Mouse (Mus musculus): ENCODE data around the gene Foxo1.

Foxo1 gene

DNA sequence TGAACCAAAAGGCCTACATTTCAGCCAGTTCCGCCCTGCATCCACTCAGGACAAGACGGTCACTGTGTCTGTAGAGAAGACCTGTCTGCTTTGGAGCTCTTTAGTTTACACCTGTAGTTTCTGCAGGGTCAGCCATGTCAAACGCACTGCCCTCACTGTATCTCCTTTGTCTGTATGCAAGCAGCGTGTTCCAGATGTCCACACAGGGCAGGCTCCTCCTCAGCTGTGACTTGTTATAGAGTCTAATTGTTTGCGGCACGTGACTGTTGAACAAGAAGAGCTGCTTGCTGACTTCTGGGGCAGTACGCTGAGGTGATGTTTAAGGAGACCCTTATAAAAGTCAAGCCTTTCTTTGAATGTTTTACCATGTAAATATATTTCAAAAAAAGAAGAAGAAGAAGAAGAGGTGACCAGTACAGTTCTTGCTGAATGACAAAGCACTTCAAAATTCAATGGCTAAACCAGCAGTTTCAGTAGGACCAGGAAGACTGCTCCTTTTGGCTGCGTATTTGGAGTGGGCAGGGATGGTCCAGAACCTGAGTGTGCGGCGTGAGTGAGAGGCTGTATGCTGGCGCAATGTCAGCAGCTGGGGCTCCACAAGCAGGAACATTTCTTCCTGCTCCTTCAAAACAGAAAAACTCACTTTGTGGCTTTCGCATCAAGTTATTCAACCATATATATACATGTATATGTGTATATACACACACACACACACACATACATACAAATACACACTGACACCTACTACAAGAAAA lies 52.6 kb downstream of the Foxo1 start:
- no peak for DNase-seq

DNA sequence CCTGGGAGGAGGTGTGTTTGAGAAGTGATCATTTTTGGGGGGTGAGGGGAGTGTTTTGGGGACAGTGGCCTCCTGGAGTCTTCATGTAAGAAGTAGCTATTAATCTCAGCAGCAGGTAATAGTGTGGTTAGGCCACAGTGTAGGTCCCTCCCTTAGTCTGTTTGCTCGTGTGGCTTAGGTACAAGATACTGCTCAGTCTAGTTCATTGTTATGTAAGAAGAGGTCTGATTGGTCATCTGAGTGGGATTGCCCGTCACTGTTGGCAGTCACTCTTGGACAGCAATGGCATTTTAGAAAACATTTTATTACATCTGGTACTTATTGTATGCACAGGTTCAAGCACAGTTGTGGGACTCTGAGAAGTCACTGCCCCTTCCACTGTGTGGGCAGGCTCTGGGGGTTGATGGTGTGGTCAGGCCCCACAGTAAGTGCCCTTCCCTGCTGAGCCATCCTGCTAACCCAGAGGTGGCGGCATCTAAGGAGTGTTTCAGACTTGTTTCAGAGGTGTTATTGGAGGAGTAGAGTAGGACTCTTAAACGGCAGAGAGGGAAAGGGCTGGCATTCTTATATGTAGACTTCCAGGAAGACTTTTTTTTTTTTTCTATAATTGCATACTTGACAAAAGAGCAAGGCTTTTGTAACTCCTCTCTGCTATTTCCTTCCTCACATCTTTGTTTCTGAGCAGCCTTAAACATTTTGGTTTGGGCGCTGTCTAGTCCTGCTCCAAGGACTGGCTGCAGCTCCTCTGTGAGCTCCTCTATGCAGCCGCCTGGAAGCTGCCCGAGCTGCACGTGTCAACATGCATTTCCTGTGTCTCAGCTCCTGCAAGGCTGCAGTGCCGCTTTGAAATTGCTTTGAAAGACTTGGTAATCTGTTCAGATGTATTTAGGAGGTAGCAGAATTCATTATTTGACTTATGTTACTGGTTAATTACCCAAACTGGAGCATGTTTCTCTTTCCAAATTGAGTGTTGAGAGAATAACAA lies 54.6 kb downstream of the Foxo1 start:
- DNase-seq = peak; percentile 43 to 57

DNA sequence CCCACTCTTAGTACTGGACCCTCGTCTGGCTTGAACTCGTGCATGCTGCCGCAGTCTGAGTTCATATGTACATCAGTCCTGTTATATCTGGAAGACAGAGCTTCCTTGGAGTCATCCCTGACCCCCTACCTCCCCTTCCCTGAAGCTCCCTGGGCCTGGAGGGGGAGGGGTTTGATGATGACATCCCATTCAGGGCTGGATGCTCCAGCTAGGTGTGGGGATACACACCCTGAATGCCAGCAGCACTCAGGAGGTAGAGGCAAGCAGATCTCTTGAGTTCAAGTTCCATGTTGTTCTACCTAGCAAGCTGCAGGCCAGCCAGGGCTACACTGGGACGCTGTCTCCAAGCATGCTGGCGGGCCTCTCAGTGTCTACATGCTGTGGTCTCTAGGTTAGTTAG lies 56.9 kb downstream of the Foxo1 start:
- DNase-seq = no peak

DNA sequence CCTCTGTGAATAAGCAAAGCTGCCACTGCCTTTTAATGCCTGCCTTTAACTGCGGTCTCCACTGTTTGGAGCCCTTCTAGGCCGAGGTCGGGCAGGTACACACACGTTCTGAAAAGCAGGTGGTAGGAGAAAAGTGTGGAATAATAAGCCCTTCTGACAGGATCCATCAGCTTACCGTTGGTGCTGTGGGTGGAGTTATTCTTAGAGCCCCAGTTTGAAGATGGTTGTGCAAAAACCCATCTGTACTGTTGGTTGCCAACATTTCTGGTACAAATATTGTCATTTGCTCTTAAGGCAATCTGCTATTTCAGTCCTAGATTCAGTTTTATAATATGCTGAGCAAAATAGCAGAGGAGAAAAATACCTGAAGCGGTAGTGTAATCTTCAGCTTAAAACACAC lies 58.6 kb downstream of the Foxo1 start:
- DNase-seq = no peak

DNA sequence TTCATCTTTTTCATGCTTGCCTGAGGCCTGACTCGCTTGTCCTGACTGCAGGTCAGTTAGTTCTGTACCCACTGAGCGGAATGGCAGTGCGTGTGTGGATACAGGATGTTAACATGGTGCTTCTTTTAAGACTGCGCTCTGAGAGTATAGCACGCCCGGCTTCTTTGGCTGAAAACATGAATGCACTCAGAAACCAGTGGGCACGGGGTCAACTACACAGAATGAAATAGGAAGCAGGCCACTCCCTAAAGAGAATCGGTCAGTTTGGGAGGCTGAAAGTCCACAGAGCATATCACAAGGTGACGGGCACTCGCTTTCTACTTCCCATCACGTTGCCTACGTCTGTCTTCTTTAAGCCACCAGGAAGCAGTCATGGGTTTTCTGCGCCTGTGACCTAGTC lies 59.0 kb downstream of the Foxo1 start:
- no peak for DNase-seq

DNA sequence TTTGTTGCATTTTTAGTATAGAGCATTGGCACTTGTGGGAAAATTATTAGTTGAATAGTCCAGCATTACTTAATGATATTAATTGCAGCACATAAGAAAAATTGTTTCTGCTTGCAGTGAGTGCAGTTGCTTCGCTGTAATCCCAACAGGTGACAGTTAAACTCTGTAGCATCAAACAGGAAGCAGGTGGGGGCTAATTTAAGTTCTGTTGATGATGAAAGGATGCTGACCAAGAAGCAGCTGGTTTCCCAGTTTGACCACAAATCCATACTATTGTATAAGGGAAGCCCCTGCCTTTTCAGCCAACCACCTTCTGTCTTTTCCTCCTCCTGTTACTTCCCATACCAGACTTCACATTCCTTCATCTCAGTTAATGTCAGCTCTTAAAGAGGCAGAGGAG lies 63.6 kb downstream of the Foxo1 start:
- DNase-seq = no peak

DNA sequence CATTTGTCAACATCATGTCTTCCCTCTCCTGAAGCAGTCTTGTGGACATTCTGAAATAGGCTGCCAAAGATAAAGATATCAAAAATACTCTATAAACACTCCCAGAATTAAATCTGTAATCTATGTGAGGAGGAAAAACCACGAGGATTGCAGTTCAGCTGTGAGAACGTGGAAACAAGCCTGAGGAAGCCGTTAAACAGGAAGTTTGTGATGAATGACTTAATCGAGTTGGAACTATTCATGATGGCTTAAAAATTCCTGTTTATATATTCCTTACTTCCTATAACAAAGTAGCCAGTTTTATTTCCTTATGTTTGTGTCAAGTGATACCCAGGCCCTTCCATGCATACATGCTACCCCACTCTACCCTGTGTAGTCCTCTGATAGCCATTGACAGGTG lies 70.6 kb downstream of the Foxo1 start:
- no peak for DNase-seq

DNA sequence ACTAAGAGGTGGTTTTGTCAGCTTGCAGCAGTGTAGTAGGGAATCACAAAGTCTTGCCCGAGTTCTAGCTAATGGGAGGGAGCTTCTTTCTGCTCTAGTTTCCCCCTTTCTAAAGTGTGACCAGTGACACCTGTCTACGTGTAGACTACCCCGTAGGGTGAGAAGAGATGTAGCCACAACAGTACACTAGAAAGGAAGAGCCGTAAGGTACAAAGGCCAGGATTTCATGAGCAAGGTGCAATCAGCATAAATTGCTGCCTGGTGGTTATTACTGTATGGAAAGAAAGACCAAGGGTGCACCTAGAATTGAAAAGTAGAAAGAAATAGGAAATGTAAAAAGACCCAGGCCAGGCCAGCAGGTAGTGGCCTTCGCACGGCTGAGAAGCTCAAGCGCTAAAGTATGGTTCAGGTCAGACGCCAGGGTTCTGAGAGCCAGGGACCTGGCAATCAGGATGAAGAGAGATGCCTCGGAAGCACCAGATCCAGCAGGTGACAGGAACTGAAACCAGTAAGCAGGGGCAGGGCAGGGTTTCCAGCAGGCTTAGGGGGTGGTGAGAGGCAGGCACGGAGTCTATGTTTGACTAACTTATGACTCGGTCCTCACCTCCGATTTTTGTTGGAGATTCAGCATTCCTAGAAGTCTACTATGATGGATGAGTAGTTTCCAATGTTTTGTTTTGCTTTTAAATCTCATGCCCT lies 72.3 kb downstream of the Foxo1 start:
- DNase-seq = no peak

DNA sequence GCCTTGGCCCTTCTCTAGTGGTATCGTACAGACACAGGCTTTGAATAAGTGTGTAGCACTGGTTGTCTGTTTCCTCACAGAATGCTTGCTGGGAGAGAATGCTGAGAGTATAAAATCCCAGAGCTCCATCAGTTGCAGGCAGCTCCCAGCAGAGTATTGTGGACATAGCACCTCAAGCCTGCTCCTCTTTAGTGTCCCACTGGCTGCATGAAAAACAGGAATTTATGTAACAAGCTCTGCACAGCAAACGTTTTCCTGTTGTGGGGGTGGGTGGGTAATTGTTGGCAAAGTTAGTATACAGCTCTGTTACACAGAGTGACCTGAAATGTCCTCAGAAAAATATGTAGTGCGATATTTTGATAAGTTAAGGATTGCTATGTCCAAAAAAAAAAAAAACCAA lies 74.1 kb downstream of the Foxo1 start:
- DNase-seq = no peak

DNA sequence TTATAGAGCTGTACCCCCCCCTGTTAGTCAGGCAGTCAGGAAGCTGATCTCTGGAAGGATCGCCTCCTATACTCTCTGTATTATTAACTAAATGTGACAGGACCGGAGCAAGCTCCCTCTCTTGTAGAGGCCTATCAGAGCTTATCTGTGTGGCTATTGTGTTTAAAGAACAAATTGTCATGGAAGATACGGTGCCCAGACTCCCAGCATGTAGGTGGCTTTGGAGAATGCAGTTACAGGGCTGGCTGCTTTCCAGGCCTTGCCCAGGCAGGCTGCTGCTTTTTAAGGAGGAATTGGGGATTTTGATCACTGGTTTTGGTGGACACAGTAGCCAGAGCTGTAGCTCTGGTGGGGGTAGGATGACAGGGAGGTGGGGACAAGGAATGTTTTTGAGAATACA lies 74.7 kb downstream of the Foxo1 start:
- no peak for DNase-seq

DNA sequence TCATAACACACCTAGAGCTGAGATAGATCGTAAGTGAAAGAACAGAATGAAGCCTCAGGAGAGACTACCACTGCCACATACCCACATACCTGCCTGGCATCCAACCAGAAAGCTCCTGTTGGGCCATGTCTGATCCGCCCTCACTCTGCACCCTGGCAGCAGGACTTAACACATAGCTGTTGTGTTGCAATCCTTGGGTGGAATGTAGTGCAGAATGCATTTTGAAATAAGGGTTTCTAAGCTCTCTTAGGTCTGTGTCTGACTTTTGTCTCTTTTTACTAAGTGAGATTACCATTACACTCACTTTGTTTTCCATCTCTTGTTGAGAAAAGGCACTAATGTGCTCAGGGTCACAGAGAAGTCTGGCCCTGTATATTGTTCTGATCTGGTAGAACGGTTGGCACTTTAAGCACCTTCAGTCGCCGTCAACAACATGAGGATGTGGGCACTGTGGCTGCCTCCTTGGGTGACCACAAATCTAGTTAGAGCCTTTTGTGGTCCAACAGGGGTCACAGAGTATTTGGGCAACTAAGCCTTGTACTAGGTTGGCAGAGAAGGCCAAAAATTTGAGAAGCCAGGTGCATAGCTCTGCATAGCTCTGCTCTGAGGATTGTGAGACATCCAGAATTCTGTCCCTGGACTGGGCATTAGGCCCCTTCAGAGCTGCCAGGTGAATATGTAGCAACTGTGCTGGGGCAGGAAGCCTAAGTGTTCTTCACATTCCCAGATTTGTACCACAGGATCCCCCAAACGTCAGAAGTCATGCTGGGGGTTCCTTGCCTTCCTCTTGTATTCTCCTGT lies 75.3 kb downstream of the Foxo1 start:
- DNase-seq = peak; percentile 36 to 38

DNA sequence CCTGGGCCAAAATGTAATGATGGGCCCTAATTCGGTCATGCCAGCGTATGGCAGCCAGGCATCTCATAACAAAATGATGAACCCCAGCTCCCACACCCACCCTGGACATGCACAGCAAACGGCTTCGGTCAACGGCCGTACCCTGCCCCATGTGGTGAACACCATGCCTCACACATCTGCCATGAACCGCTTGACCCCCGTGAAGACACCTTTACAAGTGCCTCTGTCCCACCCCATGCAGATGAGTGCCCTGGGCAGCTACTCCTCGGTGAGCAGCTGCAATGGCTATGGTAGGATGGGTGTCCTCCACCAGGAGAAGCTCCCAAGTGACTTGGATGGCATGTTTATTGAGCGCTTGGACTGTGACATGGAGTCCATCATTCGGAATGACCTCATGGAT lies 77.7 kb downstream of the Foxo1 start:
- no peak for DNase-seq

DNA sequence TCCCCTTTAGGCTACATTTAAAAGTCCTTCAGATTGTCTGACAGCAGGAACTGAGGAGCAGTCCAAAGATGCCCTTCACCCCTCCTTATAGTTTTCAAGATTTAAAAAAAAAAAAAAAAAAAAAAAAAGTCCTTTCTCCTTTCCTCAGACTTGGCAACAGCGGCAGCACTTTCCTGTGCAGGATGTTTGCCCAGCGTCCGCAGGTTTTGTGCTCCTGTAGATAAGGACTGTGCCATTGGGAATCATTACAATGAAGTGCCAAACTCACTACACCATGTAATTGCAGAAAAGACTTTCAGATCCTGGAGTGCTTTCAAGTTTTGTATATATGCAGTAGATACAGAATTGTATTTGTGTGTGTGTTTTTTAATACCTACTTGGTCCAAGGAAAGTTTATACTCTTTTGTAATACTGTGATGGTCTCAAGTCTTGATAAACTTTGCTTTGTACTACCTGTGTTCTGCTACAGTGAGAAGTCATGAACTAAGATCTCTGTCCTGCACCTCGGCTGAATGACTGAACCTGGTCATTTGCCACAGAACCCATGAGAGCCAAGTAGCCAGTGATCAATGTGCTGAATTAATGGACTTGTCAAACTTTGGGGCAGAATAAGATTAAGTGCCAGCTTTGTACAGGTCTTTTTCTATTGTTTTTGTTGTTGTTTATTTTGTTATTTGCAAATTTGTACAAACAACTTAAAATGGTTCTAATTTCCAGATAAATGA lies 79.0 kb downstream of the Foxo1 start:
- DNase-seq = no peak

DNA sequence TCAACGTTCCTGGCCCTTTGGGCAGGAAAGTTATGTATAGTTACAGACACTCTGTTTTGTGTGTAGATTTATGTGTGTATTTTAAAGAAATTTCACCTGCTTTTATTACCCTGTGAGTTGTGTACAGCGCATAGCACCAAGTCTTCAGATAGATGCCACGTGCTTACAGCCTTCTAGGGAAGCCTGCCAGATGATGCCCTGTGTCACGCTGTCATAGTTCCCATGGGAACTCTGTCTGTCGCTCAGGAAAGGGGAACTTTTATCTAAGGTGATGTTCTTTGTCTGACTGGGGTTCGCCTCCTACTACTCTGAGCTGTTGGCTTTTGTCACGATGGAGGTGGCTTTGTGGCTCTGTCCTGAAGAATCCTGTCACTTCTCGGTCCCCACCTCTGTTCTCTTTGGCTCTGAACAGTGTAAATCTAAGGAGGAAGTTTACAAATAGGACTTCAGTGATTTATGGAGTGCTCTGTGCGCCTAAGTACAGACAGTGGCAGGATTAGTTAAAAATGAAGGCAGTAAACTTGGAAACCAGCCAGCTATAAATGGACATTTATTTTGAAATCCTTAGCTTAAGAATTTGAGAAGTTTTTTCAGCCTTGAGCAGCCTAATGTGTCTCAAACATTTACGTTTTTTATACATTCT lies 80.0 kb downstream of the Foxo1 start:
- no peak for DNase-seq

DNA sequence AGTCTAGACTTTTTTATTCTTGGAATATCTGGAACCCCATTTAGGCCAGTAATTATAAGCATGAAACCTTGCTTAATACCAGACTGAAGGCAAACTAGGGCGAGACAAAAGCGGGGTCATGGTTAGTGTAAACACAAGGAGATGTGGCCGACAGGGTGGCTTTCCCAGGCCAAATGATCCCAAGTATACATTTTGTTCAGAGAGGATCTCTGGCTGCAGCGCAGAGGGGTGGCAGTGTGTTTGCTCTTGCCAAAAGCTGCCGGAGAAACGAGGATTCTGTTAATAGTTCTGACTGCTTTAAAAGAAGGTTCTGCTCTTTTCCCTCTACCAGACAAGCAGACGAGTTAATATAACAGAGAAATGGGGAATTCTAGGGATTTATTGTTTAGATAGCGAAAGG lies 82.5 kb downstream of the Foxo1 start:
- no peak for DNase-seq

DNA sequence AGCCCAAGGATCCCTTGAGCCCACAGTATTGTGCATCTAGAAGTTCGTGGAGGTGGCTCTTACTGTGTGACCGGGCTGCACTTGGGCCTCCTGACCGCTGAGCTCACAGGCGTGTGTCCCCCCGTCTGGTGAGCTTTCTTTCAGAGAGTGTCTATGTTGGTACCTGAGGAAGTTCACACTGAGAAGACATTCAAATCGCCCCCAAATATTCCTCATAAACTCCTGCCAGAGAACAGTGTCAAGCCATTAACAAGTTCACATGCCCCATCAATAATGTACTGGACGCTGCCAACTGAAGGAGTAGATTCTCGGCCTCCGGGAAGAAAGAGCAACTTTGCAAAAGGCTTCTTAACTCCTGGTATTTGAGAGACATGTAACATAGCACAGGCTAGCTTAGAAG lies 83.8 kb downstream of the Foxo1 start:
- DNase-seq = no peak

DNA sequence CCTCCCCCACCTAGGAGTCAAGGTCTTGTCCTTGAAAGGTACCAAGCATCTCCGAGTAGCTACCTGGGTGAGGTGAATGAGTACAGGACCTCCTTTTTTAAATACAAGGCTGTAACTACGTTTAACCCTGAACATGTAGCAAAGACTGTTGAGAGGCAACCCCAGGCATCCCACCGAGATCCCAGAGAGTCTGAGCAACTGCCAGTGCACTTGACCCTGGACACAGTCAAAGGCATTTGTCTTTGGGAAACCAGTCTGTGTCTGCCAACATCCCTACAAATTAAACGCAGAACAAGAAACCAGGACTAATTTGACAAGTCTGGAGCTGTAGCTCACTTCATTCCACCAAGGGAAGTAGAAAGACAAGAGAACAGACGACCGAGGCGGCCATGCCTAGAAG lies 86.1 kb downstream of the Foxo1 start:
- DNase-seq = no peak

DNA sequence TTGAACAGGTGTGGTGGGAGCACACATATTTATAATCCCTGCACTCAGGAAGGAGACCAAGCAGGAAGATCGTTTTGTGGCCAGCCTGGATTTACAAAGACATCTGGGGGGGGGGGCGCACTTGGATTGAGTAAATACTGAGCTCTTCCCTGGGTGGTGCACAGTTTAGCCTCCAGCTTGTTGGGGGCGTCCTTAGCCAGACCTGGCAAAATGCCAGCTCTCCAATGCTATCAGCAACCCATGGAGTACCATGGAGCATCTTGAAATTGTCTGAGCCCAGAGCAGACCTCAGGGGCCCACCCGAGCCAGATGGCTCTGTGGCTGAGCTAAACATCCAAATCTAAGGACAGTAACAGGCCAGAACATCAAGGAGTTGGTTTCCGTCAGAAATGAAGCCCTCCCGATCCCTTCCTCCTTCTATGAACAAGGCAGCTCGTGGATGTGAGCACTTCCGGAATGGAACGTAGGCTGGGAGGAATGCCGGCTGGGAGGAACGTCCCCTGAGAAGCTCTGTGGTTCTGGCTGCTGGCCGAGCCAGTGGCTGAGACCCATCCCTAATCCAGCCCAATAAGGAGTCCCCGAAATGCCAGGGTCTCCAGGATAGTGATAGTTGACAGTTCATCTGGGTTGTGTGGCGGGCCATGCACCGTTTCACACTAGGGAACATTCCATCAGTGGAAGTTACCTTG lies 89.3 kb downstream of the Foxo1 start:
- no peak for DNase-seq

DNA sequence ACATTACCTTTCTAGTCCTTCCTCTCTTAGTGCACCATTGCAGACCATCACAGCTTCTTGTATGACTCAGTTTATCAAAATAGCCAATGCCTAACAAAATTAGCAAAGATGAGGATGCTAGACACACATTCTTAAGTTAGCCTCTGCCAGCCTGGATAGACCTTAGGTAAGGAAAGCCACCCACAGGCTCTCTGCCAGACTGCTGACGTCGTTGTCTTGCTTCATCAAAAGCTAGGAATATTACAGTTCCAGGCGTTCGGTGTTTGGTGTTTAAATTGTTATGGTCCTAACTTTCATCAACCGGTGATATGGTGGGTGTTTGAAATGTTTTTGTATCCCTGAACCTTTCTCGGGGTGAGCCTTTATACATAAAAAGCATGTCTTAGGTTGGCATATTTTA lies 96.4 kb downstream of the Foxo1 start:
- DNase-seq = no peak

DNA sequence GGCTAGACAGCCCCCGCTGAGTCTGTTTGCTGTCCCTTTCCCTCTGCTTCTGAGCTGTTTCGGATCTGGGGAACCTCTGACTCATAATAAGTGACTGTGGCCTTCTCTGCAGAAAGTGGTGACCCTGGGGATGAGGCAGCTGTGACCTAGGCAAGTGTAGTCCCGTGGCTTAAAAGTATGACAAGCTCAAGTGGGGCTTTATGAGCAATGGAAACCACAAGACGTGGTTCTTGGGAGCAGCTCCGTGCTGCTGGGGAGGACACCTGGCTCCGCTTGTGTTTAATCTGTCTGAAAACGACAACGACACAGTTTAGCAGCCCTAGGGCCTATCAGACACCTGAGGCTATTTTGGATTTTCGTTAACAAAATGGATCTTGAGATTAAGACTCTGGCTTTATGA lies 101.1 kb downstream of the Foxo1 start:
- peak; percentile 29 to 60 for DNase-seq
